Mouse (Mus musculus): ENCODE data around the gene Parp8. TPM values are rescaled to one million over a fixed set of nuclear protein-coding genes. Genes with fewer than 3 reads are reported as not detected.
A peak's percentile ranks its signal among the peaks of the same experiment; 100 is the strongest.

Gene Parp8
- polyA plus RNA-seq, 1 experiment = 23.5 TPM

DNA sequence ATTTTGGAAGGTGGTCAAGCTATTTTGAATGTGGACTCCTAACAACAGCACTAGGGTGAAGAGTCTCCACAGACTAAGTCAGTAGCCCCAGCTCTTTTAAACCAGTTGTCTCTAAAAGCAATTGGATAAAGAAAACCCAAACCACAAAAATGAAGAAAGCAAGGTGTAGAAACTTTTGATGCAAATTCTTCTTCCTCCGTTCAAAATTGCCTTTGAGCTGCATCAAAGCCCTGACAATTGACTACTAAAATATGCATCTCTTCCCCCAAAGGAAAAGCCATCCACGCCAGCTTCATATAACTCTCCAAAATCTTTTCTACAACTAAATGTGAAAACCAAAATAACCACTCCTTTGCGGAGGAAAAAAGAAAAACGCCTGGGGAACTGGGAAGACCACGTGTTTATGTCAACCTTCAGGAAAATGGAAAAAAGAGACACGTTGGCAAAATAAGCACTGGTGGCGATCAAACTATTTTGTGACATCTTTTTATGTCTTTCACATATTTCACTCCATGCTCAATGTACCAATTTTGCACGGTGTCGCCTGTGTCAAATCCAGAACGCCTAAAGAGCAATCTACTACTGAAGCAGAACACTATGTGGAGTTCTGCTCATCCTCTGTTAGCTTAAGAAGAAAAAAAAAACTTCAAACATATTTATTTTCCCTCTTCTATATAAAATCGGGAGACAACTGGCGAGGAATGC, 1.8 kb downstream of the Parp8 start:
- DNase-seq (ENCODE audit: extremely low spot score in 1 of 2, low spot score in 1 of 2) = peak in 1 of 2 experiments; percentile 14

- no peak for DNase-seq (ENCODE audit: extremely low spot score in 1 of 2, low spot score in 1 of 2)
Measured at GRCm38 (mm10) chr13:117020631-117021030, 4.7 kb downstream of the Parp8 start.

GRCm38 (mm10) chr13:117018676-117019075, 6.7 kb downstream of the Parp8 start:
- no peak for DNase-seq (ENCODE audit: extremely low spot score in 1 of 2, low spot score in 1 of 2)

DNA sequence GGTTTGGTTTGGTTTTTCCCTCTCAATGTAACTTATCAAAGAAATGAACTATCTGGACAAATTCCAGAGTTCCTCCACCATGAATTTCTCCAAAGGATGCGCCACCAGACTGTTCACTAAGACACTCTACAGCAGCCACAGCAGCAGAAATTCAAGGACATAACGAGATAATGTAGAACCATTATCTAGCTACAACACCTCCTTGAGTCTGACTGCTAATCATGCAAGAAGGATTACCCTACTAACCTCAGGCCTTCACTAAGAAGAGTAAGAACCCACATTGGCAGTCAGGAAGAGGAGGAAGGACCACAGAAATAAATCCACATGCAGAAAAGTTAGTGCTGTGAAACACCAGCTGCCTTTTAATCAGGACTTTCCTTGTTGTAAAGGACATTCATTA, 11.8 kb downstream of the Parp8 start:
- DNase-seq (ENCODE audit: extremely low spot score in 1 of 2, low spot score in 1 of 2) = no peak

GRCm38 (mm10) chr13:117012031-117012430, 13.3 kb downstream of the Parp8 start:
- no peak for DNase-seq (ENCODE audit: extremely low spot score in 1 of 2, low spot score in 1 of 2)

GRCm38 (mm10) chr13:117010143-117010542, 15.2 kb downstream of the Parp8 start:
- peak; percentile 24 to 66 for DNase-seq (ENCODE audit: extremely low spot score in 1 of 2, low spot score in 1 of 2)

DNA sequence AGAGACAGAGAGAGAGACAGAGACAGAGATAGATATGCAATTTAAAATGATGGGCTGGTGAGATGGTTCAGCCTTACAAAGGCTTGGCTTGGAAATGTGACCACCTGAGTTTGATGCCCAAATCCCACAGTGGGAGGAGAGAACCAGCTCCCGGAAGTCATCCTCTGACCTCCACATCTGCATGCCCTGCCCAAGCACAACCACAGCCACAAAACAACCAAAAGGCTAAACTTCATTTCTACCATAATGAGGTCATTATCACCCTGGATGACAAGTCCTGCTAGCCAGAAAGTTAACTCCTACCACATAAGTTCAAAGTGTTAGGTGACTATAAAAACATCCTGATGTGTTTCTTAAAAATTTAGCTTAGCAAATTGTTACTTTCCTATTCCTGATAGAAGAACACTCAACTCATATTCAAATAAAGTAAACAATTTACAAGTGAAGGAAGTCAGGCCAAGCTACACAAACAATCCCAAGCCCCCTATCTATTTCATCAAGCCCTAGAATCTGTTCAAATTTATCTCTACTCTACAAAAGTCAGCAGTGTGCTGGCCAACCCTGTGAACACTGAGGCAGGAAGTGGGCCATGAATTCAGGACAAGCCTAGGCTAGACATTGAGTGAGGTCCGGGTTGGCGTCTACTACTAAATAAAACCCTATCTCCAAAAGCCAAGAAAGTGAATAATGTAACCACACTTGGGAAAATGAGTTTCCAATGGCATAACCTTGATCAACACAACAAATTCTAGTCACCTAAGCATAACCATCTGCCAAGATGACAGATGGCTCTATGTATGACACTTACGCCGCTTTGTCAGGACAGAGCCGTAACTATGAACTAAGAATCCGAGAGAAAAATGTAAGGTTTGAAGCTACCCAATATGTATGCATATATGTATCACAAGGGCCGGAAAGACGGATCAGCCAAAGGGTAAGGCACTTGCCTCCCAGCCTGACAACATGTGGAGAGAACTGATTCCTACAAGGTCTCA, 17.0 kb downstream of the Parp8 start:
- no peak for DNase-seq (ENCODE audit: extremely low spot score in 1 of 2, low spot score in 1 of 2)

DNA sequence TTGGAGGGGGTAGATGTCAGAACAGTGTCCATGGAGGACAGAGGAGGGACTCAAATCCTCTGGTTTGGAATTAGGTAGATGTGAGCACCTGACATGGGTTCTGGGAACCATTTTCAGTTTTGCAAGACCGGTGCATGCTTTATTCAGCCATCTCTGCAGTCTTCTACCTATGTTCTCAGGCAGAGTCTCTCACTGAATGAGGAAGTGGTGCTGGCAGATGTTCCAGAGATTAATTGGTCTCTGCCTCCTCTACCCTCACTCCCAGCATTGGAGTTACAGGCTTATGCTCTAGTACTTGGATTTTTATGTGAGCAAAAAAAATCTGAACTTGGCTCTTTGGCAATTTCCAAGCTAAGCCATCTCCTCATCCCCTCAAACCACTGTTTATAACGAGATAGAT, 17.8 kb downstream of the Parp8 start:
- DNase-seq (ENCODE audit: extremely low spot score in 1 of 2, low spot score in 1 of 2) = no peak

DNA sequence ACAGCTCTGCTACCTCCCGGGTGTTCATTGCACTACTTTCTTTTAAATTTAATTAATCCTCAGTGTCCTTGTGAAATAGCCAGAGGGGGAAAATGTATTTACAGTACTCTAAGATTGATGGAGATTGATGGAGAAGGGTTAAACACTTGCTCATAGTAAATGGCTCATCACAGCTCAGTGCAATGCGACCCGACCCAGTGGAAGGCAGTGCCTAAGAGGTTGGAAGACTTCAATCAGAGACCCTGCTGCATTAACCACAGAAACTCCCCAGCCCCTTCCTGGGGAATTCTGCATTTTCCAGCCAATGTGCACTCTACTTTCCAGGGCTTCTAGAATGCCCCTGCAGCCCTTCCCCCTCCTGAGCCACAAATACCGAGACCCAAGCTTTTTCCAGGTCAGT, 18.7 kb downstream of the Parp8 start:
- no peak for DNase-seq (ENCODE audit: extremely low spot score in 1 of 2, low spot score in 1 of 2)

GRCm38 (mm10) chr13:117000493-117000892, 24.8 kb downstream of the Parp8 start:
- no peak for DNase-seq (ENCODE audit: extremely low spot score in 1 of 2, low spot score in 1 of 2)

DNA sequence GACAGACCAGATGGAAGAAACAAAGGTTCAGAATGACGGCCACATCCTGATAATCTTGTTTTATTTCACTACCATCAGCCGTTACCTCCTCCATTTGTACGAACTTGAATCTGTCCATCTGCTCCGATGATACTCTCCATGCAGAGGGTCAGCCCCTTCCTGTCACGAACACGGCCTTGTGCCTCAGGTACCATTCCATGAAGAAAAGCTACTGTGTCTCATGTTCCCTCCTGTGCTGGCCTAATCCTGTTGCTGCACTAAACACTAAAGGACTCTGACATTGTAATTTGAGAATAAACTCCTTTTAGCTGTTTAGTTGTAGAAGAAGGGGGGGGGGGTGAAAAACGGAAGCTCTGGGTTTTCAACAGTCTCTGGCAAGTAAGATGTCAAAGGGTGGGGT, 33.8 kb downstream of the Parp8 start:
- DNase-seq (ENCODE audit: extremely low spot score in 1 of 2, low spot score in 1 of 2) = no peak

GRCm38 (mm10) chr13:116990327-116990726, 35.0 kb downstream of the Parp8 start:
- no peak for DNase-seq (ENCODE audit: extremely low spot score in 1 of 2, low spot score in 1 of 2)

DNA sequence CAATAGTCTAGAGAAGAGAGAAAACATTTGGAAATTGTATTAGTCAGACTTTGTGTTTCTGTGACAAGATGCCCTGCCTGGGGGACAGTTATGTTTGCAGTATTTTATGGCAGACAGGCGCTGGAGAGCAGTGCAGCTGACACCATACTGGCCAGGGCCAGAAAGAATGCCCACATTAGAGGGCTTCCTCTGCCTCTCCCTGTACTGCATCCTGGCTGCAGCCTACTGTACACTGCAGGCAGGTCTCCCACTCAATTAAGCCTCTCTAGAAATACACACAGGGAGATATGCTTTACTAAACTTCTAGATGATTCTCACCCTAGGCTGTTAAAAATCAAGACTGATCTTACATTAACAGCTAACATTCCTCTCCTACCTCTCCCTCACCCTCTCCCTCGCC, 36.6 kb downstream of the Parp8 start:
- DNase-seq (ENCODE audit: extremely low spot score in 1 of 2, low spot score in 1 of 2) = no peak

- DNase-seq (ENCODE audit: extremely low spot score in 1 of 2, low spot score in 1 of 2) = no peak
Measured at GRCm38 (mm10) chr13:116988208-116988607, 37.1 kb downstream of the Parp8 start.

- DNase-seq (ENCODE audit: extremely low spot score in 1 of 2, low spot score in 1 of 2) = no peak
Measured at GRCm38 (mm10) chr13:116987284-116987683, 38.1 kb downstream of the Parp8 start.

DNA sequence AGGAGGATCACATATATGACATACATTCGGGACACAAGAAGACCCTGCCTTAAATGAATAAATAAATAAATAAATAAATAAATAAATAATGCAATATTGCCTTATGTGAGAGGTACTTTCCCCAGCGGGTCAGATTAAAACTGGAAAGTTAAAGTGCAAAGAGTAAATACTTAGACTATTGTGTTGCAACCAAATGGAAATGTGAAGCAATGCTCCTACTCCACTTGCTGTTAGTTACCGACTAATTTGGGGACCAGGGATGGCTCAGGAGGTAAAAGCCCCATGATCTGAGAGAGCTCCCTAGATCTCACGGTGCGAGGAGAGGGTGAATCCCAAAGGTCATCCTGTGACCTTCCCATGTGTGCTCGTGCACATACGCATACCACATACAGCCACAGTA, 38.7 kb downstream of the Parp8 start:
- DNase-seq (ENCODE audit: extremely low spot score in 1 of 2, low spot score in 1 of 2) = no peak

GRCm38 (mm10) chr13:116974081-116974860, 51.1 kb downstream of the Parp8 start:
- DNase-seq (ENCODE audit: extremely low spot score in 1 of 2, low spot score in 1 of 2) = no peak

DNA sequence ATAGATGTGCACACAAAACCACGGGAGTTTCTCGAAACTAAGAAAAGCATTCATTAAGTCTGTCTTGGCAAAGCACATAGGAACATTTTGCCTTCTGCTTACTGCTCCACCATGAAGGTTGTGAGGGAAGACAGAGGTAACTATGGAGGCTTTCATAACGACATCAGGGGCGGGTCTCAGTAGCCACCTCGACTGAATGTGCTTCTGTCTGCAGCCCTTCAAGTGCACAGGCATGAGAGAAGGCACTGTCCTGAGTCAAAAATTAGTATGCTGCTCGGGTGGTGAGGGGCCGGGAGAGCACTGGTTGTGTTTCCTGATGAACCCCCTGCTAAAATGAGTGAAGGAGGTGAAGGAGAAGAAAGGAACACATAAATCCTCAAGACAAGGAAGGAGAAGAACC, 51.8 kb downstream of the Parp8 start:
- no peak for DNase-seq (ENCODE audit: extremely low spot score in 1 of 2, low spot score in 1 of 2)

GRCm38 (mm10) chr13:116972036-116972611, 53.2 kb downstream of the Parp8 start:
- DNase-seq (ENCODE audit: extremely low spot score in 1 of 2, low spot score in 1 of 2) = no peak

GRCm38 (mm10) chr13:116970706-116971428, 54.5 kb downstream of the Parp8 start:
- DNase-seq (ENCODE audit: extremely low spot score in 1 of 2, low spot score in 1 of 2) = no peak

Data from frontal cortex, adult 2 months (tissue).